Mouse (Mus musculus): ENCODE measurements around the gene E130114P18Rik. TPM values are rescaled to one million over a fixed set of nuclear protein-coding genes. Genes with fewer than 3 reads are reported as not detected.
A peak's percentile ranks its signal among the peaks of the same experiment; 100 is the strongest.

The E130114P18Rik gene
- total RNA-seq, 2 experiments from 2014 or later: not detected

DNA sequence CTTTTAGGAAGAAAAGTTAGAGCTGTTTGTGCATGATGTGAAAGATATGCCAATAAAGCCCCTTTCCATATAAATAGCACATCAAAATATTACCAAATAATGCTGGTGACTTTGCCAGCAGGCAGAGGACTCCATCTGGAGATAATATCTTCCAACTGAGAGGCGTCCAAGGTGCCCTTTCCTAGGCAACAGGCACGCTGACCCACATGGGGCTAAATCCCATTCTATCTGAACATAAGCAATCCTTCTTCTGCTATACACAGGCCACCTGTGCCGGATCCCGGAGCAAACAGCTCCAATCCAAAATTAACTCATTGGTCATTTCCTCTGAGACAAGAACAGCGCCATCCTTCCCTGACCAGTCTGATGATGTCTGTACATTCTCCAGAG, 128.3 kb downstream of the E130114P18Rik start:
- DNase-seq: no peak

DNA sequence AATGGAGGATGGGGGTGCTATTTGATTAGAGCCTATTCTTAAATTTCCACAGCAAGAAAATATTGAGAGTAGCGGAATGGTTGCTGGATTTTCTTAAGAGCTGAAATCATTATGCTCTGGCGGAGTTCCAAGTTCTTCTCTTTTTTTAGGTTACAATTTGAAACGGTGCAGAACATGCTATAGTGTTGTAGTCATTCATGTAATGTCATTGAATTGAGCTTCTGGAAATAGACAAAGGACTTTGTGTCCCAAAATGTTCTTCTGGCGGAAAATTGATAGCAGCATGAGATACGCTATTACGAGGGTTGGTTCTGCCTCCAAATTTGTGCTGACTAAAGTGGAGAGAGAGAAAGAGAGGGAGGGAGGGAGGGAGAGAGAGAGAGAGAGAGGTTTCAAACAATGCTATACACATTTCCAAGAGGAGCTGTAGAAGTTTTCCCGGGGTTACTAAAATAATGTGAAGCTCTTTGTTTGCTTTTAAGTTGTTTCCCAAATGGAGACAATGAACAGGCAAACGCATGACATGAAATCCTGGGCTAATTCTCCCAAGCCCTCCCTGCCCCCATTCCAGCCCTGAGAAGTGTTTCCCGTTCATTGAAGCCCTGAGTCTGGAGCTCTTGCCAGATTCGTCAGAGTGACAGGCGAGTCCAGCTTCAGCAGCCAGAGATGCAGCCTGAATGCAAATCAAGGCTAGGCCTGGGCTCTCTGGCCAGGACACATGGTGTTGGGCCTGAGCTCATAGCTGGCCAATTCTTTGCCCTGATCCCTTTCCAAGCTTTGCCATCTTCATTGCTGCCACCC, 128.9 kb downstream of the E130114P18Rik start:
- peak; percentile 46 to 57 for DNase-seq

DNA sequence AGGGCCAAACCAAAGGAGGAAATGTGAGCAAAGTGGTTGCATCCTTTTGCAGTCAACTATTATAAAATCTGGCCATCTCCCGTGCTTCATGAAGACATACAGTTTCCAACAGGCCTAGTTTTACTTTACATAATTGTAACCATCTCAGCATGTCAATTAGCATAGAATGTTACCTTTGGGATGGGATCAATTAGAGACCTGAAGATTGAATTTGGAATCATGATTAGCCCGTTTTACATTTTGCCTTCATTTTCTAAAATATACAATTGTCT, 129.5 kb downstream of the E130114P18Rik start:
- DNase-seq: no peak

DNA sequence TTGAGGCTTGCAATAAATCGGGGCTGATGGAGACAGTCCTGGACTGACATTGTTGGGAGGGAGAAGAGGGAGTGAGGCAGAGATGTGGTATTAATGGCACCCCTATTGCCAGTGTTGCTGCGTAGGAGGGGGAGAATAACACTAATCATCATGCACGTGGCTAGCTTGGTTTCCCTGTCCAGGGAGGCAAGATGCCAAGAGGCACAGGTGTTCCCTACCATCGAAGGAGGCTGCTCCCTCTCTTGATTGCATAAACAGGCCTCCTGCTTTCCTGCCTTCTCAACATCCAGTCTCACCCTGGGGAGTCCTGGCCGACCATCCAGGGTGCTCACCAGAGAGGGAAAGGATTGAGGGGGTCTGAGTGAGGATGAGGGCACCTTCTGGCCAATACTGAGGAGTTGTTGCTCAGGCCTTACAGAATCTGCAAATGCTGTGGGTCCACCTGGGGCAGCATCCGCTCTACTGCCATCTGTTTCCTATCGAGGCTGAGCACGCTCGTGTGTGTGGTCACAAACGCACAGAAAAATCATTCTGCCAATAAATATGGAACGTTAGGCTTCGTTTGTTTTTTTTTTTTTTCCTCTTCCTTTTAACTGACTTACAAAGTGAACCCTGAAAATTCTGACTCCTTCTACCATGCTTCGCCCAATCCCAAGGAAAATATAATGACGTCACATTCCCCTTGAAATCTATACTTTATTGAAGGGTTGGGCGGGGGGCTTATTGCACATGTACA, 130.0 kb downstream of the E130114P18Rik start:
- peak; percentile 27 to 40 for DNase-seq

DNA sequence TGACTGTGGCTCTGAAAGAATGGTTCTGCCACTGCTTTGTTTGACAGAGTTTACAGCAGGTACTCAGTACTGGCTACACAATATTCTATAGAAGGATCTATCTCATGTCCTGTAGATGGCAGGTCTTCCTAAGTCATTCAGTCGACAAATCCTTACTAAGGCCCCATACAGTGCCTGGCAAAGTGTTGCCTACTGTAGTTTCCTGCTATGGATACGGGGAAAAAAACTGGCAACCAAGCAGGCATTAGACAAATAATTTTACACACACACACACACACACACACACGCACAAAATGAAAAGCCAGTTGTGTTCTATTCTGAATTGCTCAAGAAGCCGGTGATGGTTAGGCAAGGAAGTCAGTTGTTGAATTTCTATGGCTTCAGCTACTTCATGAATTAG, 130.6 kb downstream of the E130114P18Rik start:
- no peak for DNase-seq

DNA sequence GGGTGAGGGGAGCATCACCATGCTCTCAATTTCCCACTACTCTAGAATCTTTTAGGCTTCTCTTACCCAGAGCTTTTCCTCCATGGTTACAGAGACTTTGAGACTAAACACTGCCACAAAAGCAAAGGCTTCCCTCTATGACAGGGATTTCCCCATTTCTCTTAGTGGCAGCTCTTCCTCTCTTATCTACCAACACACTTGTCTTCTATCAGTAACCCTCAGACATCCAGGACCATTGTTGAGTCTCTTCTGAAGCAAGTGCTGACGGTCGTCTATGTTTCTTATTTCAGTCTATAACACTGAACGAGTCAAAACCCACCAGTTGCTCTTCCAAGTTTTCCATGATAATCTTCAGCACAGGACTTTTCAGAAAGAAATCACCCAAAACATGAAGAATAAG, 137.5 kb downstream of the E130114P18Rik start:
- DNase-seq: no peak

DNA sequence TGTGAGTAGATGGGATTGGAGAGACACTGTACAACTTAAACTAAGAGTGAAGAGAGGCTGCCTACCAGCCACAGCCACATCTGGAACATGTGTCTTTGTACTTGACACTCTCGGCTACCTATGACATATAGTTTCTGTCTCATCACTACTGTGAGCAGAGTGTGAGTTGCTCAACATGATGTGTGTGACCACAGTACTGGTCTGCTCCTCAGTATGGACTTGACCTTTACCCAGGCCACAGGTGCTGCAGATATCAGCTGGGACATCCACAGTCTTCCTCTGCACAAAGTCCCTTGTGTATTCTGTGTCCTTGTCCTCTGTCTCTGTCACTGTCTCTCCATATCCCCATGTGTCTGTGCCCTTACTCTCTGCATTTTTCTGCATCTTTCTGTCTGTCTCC, 141.3 kb downstream of the E130114P18Rik start:
- DNase-seq: no peak

DNA sequence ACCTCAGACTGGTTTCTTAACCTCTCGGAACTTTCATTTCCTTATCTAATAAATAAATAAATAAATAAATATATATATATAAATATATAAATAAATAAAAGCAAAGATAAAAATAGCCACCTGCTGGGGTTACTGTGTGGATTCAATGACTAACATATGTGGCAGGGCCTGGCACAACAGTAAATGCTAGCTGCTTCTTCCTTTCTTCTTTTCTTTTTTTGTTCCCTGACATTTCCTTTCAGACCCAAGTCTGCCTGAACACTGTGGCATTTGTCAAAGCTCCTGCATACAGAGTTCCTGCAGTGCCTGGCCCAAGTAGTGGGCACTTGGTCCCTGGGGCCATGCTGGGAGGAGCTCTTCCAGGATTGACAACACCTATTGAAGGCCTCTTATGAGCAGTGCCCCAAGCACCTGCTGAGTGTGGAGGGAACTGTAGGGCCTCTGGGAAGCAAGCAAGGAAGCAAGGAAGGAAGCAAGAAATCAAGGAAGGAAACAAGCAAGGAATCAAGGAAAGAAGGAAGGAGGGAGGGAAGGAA, 142.1 kb downstream of the E130114P18Rik start:
- DNase-seq: no peak

DNA sequence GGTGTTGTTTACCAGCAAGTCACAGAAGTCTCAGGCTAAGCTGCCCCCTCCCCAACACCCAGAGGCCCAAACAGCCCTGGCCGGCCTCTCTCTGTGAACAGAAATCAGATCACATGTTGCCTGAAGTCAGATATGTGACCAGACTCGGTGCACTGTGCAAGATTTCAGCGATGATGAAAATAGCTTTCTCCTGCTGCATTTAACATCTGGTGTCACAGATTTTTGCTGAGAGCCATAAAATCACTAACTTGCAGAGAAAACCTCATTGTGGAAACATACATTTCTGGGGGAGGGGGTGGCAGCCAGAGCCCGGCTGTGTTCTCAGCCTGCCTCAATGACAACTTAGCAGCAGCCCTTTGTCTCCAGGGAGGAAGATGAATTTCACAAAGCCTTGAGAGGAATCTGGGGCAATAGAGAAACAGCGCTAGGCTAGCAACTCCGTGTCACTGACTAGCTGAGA, 142.6 kb downstream of the E130114P18Rik start:
- no peak for DNase-seq

DNA sequence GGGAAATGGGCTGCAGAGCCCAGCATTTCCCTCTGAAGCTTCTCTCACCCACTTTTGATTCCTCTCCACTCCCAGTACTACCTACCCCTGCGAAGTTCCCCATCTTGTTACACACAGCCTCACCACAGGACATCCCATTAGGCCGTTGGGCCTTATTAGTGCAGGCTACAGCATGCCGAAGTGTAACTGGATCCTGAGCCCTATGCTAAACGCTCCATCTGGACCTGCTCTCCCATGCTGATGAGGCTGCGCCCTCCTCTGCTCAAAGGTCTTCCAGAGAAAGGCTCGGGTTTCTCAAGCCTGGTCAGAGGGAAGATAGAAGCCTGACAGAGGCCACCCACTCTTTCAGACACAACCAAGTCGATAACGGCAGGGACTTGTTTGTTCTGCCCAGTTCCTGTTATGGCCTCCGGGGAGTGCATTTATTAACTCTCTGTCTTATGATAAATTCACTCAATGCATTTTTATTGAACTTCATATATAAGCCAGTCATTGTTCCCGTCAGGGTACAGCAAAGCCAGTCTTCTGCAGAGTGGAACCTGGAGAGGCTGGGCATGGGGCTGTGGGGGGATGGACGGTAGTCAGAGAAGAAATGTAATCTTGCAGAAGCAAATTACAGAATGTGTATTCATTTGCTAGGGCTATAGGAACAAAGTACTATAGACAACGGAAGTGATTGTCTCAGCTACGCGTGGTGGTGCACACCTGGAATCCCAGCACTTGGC, 148.8 kb downstream of the E130114P18Rik start:
- no peak for DNase-seq

DNA sequence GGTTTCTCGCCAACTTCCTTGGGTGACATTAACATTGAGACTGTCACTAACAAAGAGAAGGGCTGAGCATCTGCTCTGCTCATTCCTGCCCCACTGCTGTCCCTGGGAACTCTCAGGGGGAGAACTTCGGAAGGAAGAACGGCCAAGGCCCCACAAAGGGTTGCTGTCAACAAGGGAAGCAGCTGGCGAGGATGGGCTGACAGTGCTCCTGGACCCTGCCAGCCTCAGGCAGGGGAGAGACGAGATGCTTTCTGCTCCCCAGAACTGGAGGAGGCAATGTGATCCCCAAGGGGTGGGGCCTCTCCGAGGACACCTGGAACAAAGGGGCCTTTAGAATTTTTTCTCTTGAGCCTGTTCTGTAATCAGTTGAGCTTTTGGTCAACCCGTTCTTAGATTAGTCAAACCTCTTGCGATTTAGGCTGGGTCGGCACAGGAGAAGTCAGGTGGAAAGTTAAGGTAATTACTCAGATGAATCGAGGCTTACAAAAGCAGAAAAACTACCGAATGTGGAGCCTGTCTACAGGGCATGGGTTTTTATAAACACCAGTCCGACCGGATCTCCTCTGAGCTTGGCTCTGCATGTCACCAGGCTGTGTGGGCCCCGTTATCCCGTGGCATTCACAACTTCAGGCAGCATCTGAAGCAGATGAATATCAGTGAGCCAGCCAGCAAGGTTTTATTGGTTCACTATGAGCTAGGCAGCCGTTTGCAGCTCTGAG, 151.7 kb downstream of the E130114P18Rik start:
- DNase-seq: no peak

DNA sequence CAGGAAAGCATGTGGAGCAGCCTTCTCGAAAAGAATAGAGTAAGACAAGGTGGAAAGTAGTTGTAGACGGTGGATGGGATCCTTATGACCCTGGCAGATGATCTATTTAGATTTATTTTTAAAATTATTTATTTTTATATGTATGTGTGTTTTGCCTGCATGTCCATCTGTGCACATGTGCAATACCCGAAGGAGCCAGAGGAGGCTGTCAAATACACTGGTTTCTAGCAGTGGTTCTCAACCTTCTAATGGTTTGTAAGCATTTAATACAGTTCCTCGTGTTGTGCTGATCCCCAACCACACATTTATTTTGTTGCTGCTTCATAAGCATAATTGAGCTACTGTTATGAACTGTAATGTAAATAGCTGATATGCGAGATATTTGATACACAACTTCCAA, 154.7 kb downstream of the E130114P18Rik start:
- peak in 1 of 2 experiments; percentile 30 for DNase-seq

DNA sequence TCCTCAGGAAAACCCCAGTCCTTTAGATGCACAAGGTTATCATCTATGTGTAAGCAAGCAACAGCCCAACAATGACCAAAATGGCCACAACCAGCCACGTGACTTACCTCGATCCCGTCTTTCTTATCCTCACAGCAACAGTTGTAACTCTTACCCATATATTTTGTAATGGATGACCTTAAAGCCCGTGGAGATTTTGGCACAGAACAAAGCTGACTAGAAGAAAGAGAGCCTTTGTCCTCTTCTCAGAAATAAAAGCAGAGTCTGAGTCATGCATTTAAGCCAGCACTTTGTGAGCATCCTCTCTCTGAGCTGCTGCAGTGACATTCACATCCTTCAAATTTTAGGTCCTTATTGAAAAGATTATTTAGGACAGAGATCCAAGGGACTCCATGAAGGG, 156.1 kb downstream of the E130114P18Rik start:
- DNase-seq: no peak

DNA sequence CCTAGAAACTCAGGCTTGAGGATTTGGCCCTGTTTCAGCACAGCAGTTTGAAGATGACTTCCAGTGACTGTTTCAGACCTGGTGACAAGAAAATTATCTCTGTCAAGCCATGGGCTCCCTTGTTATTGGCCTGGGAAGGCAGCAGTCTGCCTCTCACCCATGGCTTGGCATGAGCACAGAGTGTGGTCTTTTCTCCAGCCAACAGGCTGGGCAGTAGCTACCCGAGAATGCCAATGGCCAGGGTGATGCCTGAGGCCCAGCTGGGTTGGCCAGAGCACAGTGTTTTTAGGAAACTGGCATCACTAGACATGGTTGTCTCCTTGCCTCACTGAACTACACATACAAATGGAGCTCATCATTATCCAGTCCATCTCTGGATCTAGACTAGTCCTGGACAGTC, 157.5 kb downstream of the E130114P18Rik start:
- DNase-seq: no peak

DNA sequence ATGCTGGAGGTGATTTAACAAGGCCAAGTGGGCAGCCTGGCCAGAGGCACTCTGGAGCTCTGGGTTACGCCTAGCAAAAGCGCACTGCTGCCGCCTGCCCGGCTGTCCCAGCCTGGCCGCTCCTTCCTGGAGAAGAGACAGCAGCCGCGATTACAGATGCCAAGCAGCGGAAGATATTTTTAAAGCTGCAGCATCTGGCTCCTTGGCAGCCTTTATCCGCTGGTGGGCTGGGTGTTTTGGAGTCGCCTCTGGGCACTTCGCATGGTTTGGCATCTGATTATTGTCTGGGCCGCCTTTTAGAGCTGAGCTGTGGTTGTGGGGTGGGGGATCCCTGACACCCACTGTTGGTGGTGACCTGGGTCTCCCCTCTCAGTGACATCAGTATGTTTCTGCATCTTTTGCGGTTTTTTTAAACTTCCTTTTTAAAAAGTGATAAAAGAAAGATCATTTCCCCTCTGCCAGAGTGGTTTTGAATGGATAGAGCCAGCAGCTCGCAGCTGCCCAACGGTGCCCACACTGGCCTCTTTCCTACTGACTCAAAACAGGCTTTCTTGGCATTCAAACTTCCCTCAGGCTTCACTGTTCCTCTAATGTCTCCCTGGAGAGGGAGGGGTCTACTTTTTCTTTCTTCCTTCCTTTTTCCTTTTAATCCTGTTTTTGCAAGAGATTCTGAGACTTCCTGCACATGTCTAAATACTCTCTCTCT, 159.1 kb downstream of the E130114P18Rik start:
- DNase-seq: peak; percentile 36 to 44

DNA sequence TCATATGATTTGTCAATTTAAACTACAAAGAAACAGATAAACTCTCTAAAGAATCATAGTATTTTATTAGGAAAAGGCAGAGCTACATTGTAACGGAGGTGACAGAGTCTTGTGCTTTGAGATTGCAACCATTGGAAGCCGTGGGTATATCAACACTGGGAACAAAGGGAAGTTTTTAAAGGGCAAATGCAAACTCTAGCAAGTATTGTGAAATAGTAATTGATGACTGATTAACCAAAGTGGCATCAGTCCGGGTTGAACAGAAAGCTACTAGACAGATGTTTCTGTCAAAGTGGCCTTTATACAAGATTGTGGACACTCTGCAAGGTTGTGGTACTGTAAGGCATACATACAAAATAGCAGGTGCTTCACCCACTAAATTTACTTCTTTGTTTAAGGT, 162.8 kb downstream of the E130114P18Rik start:
- no peak for DNase-seq

DNA sequence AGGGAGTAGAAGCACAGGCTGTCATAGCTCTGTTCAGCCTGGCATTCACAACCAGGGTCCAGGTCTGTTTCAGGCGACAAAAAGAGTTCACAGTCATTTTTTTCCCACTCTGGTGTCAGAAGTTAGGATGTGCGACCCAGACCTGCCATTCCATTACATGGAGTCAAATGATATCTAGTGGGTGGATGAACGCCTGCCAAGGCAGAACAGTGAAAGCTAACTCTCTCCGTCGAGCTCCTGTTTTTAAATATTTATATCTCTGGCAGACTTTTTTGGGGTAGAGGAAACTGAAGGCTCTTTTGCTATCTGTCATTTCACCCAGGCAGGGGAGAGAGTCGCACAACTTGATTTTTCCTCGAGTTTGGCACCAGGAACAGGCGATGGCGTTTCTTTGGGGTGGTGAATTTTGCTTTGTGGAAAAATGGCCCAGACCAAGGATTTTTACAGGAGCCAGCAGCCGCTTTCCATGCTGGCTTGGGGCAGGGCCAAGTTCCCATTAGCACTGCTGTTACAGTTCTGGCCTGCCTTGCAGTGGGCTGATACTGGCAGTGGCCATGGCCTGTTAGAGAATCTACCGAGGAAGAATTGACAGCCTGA, 166.5 kb downstream of the E130114P18Rik start:
- peak; percentile 74 to 78 for DNase-seq

DNA sequence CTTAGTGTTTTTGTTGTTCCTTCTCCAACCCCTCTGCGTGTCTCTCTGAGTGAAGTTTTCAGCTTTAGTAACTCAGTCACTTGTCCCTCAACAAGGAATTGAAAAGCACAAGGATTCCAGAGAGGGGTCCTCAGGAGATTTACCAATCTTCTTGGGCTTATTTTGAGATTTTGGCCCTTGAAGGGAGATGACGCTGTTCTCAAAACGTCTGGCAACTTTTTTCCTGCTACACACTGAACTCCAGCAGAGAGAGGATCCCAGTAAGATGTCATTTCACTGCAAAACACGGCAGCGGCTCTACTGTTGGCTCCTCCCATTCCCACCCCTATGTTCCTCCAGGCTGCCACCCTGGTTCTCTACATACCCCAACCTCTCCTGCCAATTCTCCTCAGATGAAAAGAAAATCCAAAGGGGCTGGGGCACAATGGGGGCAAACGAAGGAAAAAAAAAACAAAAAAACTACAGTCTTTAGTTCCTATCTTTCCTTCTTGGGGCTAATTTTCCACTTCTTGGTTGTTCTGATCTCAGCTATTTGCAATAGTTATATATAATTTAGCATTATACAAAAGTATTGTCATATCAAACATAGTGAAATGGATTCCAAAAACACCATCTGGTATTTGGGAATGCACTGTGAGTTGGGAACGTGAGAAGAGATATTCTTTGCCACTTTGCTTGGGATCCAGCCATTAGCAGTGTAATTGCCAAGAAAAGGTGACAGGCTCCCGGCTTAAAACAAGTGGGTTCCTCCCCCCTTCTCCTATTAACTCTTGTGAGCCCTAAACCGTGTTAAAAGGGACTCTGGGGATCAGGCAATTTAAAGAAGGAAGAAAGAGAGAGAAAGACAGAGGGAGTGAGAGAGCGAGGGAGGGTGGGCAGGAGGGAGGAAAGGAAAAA, 167.8 kb downstream of the E130114P18Rik start:
- peak; percentile 38 to 50 for DNase-seq

DNA sequence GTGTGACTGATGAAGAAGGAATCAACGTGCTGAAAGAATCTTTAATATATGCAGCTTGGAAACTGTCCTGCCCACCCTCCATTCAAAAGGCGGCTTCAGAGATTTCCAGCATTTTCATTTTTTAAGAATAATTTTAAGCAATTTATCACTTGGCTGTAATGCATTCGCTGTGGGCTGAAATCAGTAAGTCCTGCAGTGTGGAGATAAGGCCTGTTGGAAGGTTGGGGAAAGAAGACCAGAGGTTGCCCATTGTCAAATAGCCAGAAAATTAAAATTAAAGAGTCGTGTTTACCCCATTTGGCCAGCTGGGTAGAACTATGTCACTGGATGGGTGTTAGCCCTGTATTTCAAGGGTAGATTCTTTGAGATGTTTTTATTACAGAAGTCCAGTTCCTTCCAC, 168.5 kb downstream of the E130114P18Rik start:
- DNase-seq: no peak

DNA sequence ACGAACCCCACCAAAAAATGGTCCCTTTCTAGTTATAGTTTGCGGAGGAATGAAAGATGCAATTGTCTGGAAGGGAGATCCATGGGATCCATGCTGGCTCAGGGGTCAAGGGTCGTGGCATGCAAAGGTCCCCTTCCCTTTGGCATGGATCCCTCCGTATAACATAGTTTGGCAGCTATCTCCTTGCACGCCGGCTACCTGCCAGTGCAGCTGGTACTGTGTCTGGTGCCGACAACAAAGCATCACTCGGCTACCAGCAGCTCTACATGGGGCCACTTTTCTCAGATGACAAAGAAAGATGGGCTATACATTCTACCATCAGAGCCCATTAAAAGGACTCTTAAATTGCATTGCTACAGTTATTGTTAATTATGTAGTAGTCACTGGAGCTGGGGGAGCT, 169.2 kb downstream of the E130114P18Rik start:
- no peak for DNase-seq
